Mouse (Mus musculus): ENCODE measurements at regions not wholly inside any gene's neighbourhood (a gene's known extent, or its start where the extent isn't known, plus 50 kb on each side); places are given as distances from the start of the nearest gene placed in this dataset.

DNA sequence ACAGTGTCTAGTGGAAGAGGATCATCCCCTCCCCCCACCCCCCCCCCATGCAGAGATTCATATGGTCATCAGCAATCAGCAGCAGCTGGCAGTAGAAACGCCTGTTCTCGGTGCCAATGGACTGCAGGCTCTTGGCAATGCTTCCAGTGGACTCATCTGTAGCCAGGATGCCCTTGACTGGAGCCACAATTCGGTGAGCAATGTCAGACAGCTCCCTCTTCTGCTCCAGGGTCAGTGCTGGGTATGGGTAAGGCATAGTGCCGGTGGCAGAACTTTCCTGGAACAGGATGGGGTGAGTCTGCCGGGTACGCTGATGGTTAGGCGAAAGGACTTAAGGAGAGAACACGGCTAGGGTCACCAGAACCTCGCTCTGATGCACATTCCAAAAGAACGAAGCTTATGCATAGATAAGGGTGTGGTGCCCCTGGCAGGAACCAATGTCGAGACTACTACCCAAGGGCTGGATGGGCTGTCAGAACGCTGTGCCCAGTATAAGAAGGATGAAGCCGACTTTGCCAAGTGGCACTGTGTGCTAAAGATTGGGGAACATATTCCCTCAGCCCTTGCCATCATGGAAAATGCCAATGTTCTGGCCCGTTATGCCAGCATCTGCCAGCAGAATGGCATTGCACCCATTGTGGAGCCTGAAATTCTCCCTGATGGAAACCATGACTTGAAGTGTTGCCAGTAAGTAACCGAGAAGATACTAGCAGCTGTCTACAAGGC is 372.1 kb downstream of the Col12a1 start:
- no peak overlapping the region for H3K4me2 ChIP-seq (ENCODE audit: low read length)
- ATAC-seq, result no peak
- no peak overlapping the region for H3K27ac ChIP-seq (ENCODE audit: low read depth, low read length)
- no peaks in the 10 kb centered on the region for H3K36me3 ChIP-seq (ENCODE audit: control insufficient read depth, insufficient read depth, low read length)
- no peaks in the 10 kb centered on the region for H3K9me3 ChIP-seq (replicated peaks; ENCODE audit: control insufficient read depth, low read length)
- no peaks in the 10 kb centered on the region for H3K4me1 ChIP-seq (ENCODE audit: control insufficient read depth, insufficient read depth, low read length)
- no peak overlapping the region for H3K9ac ChIP-seq (ENCODE audit: low read length)
- H3K27me3 ChIP-seq (replicated peaks; ENCODE audit: control insufficient read depth, insufficient read depth, low read length), result no peaks in the 10 kb centered on the region
- no peak for DNase-seq (ENCODE audit: low spot score)
- no peak overlapping the region for H3K4me3 ChIP-seq (ENCODE audit: low read depth, low read length)
- WGBS, result 93% methylated on average over 15 of the region's 15 CpGs

DNA sequence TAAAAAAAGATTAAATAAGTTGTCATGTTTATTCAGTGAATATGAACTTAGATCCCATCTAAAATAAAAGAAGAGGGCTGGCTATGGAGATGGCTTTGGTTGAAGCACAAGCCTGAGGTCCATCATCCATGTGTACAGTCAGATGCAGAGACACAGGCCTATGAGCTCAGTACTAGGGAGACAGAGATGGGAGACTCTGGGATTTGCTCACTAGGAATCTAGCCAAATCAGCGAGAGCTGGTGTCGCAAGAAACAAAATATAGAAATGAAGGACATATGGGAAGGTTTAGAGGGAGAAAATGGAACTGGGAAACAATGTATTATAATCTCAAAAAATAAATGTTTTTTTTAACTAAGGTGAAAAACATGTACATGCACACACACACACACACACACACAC is 326.6 kb downstream of the Col12a1 start:
- Histone ChIP-seq H3K36me3 (ENCODE audit: control insufficient read depth, insufficient read depth, low read length) (no peaks in the 10 kb centered on the region), H3K27ac (ENCODE audit: low read depth, low read length) (no peak overlapping the region), H3K4me1 (ENCODE audit: control insufficient read depth, insufficient read depth, low read length) (no peaks in the 10 kb centered on the region), H3K4me2 (ENCODE audit: low read length) (no peak overlapping the region), H3K27me3 (replicated peaks; ENCODE audit: control insufficient read depth, insufficient read depth, low read length) (no peaks in the 10 kb centered on the region), H3K9ac (ENCODE audit: low read length) (no peak overlapping the region), H3K9me3 (replicated peaks; ENCODE audit: control insufficient read depth, low read length) (no peaks in the 10 kb centered on the region), H3K4me3 (ENCODE audit: low read depth, low read length) (no peak overlapping the region)
- no peak for ATAC-seq
- WGBS, result 93% methylated on average over 2 of the region's 2 CpGs
- no peak for DNase-seq (ENCODE audit: low spot score)

DNA sequence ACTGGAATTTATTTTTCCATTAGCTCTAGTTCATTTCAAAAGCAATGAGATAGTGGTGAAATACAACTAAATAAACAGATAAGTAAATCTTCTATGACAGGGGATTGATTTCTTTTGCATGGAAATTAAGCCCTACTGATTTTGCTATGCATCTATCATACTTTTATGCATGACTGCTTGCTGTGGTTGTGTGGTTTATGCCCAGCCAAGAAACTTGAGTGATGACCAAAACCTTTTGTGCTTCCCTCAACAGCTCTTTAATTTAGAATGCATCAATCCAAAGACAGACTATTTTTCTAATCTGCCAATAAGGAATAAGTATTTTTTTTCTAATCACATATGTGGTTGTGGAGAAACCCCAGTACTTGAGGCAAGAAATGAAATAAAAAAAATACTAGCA is 303.6 kb downstream of the Col12a1 start:
- Histone ChIP-seq H3K27me3 (replicated peaks; ENCODE audit: control insufficient read depth, insufficient read depth, low read length) (no peaks in the 10 kb centered on the region), H3K4me3 (ENCODE audit: low read depth, low read length) (no peak overlapping the region), H3K9me3 (replicated peaks; ENCODE audit: control insufficient read depth, low read length) (no peaks in the 10 kb centered on the region), H3K9ac (ENCODE audit: low read length) (no peak overlapping the region), H3K4me2 (ENCODE audit: low read length) (no peak overlapping the region), H3K36me3 (ENCODE audit: control insufficient read depth, insufficient read depth, low read length) (no peaks in the 10 kb centered on the region), H3K4me1 (ENCODE audit: control insufficient read depth, insufficient read depth, low read length) (no peaks in the 10 kb centered on the region), H3K27ac (ENCODE audit: low read depth, low read length) (no peak overlapping the region)
- DNase-seq (ENCODE audit: low spot score) (no peak), ATAC-seq (no peak)

DNA sequence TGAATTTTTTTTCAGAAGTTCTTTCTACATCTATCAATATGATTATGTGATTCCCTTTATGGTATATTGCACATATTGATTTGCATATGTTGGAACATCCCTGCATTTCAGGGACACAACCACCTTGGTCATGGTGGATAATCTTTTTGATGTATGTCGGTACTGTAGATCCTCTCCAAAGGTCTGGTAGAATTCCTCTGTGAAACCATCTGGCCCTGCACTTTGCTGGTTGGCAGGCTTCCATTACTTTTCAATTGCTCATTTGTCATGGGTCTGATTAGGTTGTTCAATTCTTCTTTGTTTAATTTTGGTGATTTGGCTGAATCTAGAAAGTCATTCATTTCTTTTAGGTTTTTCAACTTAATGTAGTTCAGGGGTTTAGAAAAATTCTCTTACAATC is 288.2 kb downstream of the Col12a1 start:
- ATAC-seq (no peak), DNase-seq (ENCODE audit: low spot score) (peak; percentile 25)
- Histone ChIP-seq H3K4me3 (ENCODE audit: low read depth, low read length) (no peak overlapping the region), H3K4me1 (ENCODE audit: control insufficient read depth, insufficient read depth, low read length) (no peaks in the 10 kb centered on the region), H3K36me3 (ENCODE audit: control insufficient read depth, insufficient read depth, low read length) (no peaks in the 10 kb centered on the region), H3K27me3 (replicated peaks; ENCODE audit: control insufficient read depth, insufficient read depth, low read length) (no peaks in the 10 kb centered on the region), H3K4me2 (ENCODE audit: low read length) (no peak overlapping the region), H3K9ac (ENCODE audit: low read length) (no peak overlapping the region), H3K9me3 (replicated peaks; ENCODE audit: control insufficient read depth, low read length) (no peaks in the 10 kb centered on the region), H3K27ac (ENCODE audit: low read depth, low read length) (no peak overlapping the region)
- 44% methylated on average over 1 of the region's 1 CpGs for WGBS

DNA sequence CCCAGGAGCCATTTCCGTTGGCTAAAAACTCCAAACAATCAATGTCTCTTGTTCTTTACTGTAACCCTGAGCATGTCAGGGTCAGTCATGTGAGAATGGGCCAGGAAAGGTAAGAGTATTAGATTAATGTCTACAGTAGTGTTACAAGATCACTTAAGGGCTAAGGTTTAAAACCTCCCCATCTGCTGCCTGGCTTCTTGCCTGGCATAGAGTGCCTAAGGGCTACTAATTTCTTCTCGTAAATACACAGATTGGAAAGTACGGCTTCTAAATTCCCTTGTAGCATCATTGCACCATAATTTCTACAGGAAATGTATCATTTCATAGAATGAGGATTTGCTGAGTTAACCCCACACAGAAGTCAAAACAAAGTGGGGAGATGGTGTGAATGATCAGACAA is 281.0 kb downstream of the Col12a1 start:
- ATAC-seq (no peak), DNase-seq (ENCODE audit: low spot score) (no peak)
- no peak overlapping the region for H3K27ac ChIP-seq (ENCODE audit: low read depth, low read length)
- no peak overlapping the region for H3K9ac ChIP-seq (ENCODE audit: low read length)
- H3K36me3 ChIP-seq (ENCODE audit: control insufficient read depth, insufficient read depth, low read length), result no peaks in the 10 kb centered on the region
- no peak overlapping the region for H3K4me3 ChIP-seq (ENCODE audit: low read depth, low read length)
- no peaks in the 10 kb centered on the region for H3K9me3 ChIP-seq (replicated peaks; ENCODE audit: control insufficient read depth, low read length)
- 83% methylated on average over 3 of the region's 3 CpGs for WGBS
- H3K27me3 ChIP-seq (replicated peaks; ENCODE audit: control insufficient read depth, insufficient read depth, low read length), result no peaks in the 10 kb centered on the region
- no peak overlapping the region for H3K4me2 ChIP-seq (ENCODE audit: low read length)
- no peaks in the 10 kb centered on the region for H3K4me1 ChIP-seq (ENCODE audit: control insufficient read depth, insufficient read depth, low read length)

DNA sequence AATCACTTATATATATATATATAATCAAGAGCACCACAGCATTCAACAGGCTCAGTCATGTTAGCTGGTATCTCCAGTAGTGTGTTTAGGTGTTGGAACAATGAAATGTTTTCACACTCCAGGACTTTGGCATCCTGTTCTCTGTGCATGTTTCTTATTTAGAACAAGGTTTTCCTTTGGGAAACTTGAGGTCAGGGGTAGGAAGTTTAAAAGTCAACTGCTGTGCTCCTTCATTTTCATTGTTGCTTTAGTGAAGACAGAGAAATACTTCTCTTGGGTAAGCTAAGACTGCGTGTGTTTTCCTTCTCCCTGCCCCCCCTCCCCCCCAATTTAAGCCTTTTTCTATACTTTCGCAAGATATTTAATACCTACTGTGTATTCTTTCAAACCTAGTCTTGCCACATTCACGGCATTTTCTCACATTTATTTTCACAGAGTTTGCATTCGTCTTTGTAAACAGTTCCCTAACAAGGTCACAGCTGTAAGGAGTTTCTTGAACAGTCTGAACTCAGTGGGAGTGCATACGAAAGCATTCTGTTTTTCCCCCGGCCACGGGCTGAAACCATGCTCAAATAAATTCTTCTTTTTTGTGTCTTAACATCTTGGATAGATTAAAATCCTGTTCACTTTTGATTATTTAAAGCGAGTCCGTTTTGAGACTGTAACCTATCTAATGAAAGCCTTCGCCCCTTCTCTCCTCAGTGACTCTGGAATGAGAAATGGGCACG is 279.2 kb downstream of the Col12a1 start:
- Histone ChIP-seq H3K4me3 (ENCODE audit: low read depth, low read length) (no peak overlapping the region), H3K27me3 (replicated peaks; ENCODE audit: control insufficient read depth, insufficient read depth, low read length) (no peaks in the 10 kb centered on the region), H3K27ac (ENCODE audit: low read depth, low read length) (no peak overlapping the region), H3K9me3 (replicated peaks; ENCODE audit: control insufficient read depth, low read length) (no peaks in the 10 kb centered on the region), H3K36me3 (ENCODE audit: control insufficient read depth, insufficient read depth, low read length) (no peaks in the 10 kb centered on the region), H3K4me2 (ENCODE audit: low read length) (no peak overlapping the region), H3K4me1 (ENCODE audit: control insufficient read depth, insufficient read depth, low read length) (no peaks in the 10 kb centered on the region), H3K9ac (ENCODE audit: low read length) (no peak overlapping the region)
- ATAC-seq, result no peak
- DNase-seq (ENCODE audit: low spot score), result peak; percentile 13
- WGBS, result 59% methylated on average over 11 of the region's 11 CpGs

DNA sequence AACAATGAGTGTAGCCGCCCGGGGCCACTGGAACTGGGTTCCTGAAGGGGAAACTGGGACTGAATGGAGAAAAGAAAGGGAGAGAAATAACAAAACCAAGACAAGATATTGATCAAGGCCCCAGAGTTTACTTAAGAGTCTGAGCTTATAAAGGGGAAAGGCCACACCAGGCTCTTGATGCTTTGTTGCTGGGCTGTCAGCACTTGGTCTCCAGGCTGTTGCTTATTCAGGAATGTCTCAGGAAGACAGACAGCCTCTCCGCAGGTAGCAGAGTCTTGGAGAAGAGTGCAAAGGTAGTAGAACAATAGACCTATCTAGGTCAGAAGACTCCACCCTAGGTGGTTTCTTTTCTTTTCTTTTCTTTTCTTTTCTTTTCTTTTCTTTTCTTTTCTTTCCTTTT is 263.4 kb downstream of the Col12a1 start:
- H3K9ac ChIP-seq (ENCODE audit: low read length), result no peak overlapping the region
- ATAC-seq, result no peak
- H3K27ac ChIP-seq (ENCODE audit: low read depth, low read length), result no peak overlapping the region
- WGBS, result 66% methylated on average over 3 of the region's 3 CpGs
- no peak for DNase-seq (ENCODE audit: low spot score)
- H3K9me3 ChIP-seq (replicated peaks; ENCODE audit: control insufficient read depth, low read length), result no peaks in the 10 kb centered on the region
- H3K27me3 ChIP-seq (replicated peaks; ENCODE audit: control insufficient read depth, insufficient read depth, low read length), result no peaks in the 10 kb centered on the region
- no peaks in the 10 kb centered on the region for H3K4me1 ChIP-seq (ENCODE audit: control insufficient read depth, insufficient read depth, low read length)
- no peak overlapping the region for H3K4me2 ChIP-seq (ENCODE audit: low read length)
- H3K4me3 ChIP-seq (ENCODE audit: low read depth, low read length), result no peak overlapping the region
- no peaks in the 10 kb centered on the region for H3K36me3 ChIP-seq (ENCODE audit: control insufficient read depth, insufficient read depth, low read length)

DNA sequence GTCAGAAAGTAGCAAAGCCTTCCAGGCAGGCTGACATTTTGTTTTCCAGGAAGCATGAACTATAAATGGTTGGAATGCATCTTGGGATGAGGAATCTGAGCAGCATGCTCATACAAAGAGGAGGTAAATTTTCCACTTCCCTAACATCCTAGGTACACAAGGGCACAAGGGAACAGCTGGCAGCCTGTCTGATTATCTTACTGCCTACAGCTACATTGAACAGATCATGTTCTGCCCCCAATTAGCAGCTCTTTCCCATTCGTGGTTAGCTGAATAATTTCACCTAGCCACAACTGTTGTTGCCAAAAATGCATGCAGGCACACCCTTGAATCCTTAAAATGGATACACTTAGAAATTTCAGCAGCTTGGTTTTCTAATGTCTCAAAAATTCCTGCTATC is 239.5 kb downstream of the Col12a1 start:
- Histone ChIP-seq H3K36me3 (ENCODE audit: control insufficient read depth, insufficient read depth, low read length) (no peaks in the 10 kb centered on the region), H3K27me3 (replicated peaks; ENCODE audit: control insufficient read depth, insufficient read depth, low read length) (no peaks in the 10 kb centered on the region), H3K27ac (ENCODE audit: low read depth, low read length) (no peak overlapping the region), H3K9ac (ENCODE audit: low read length) (no peak overlapping the region), H3K4me2 (ENCODE audit: low read length) (no peak overlapping the region), H3K4me1 (ENCODE audit: control insufficient read depth, insufficient read depth, low read length) (no peaks in the 10 kb centered on the region), H3K4me3 (ENCODE audit: low read depth, low read length) (no peak overlapping the region), H3K9me3 (replicated peaks; ENCODE audit: control insufficient read depth, low read length) (no peaks in the 10 kb centered on the region)
- peak; percentile 55; the same call in 1 of the 2 replicates for ATAC-seq
- peak; percentile 30 for DNase-seq (ENCODE audit: low spot score)
- whole genome bisulfite sequencing, result 3% methylated on average over 1 of the region's 1 CpGs

DNA sequence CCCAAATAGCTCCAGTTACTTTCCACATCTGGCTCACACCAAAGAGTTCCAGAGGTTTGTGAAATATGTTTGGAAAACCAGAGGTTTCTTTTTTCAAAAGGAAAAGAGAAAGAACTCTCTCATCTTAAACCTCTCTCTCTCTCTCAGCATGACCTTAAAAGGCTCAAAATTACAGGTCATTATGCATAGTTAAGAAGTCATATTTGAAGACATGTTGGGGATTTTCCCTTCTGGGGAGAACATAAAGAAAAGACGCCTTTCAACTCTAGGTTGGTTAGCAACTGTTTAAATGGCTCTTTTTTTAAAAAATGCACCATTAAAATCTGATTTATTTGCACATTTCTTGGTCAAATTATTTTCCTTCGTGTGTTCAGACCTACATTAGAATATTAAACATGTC is 218.4 kb downstream of the Col12a1 start:
- Histone ChIP-seq H3K4me3 (ENCODE audit: low read depth, low read length) (no peak overlapping the region), H3K9me3 (replicated peaks; ENCODE audit: control insufficient read depth, low read length) (no peaks in the 10 kb centered on the region), H3K9ac (ENCODE audit: low read length) (no peak overlapping the region), H3K4me1 (ENCODE audit: control insufficient read depth, insufficient read depth, low read length) (no peaks in the 10 kb centered on the region), H3K27ac (ENCODE audit: low read depth, low read length) (no peak overlapping the region), H3K4me2 (ENCODE audit: low read length) (no peak overlapping the region), H3K36me3 (ENCODE audit: control insufficient read depth, insufficient read depth, low read length) (no peaks in the 10 kb centered on the region), H3K27me3 (replicated peaks; ENCODE audit: control insufficient read depth, insufficient read depth, low read length) (no peaks in the 10 kb centered on the region)
- 66% methylated on average over 2 of the region's 2 CpGs for WGBS
- DNase-seq (ENCODE audit: low spot score) (no peak), ATAC-seq (no peak)

Measured in forebrain, embryonic 14.5 days (tissue).